Mouse (Mus musculus): ENCODE data around the gene Fam71e1. TPM values are rescaled to one million over a fixed set of nuclear protein-coding genes. Genes with fewer than 3 reads are reported as not detected.
A peak's percentile ranks its signal among the peaks of the same experiment; 100 is the strongest.

Gene Fam71e1
- polyA plus RNA-seq, 1 experiment from 2014 or later = 8.2 TPM

DNA sequence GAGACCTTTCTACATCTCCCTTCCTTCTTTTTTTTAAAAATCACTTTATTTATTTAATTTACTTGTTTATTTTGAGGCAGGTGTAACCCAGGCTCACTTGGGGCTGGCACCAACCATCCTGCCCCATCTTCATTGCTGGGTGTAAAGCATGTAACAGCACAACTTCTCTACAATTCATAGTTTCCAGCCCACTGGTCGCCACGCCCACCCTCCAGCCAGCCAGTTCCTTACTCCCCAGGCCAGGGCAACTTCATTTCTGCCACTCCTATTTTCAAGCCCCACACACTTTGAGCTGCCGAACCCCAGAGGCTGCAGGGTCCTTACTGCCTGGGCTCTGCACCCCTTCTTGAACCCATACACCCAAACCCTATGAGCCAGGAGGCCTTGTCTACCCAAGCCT is 24.6 kb downstream of the Fam71e1 start:
- H3K27ac ChIP-seq (ENCODE audit: low read length) = no peak overlapping the region
- H3K4me1 ChIP-seq (ENCODE audit: control insufficient read depth, insufficient read depth, low read length) = peaks cover 10% of the 10 kb centered on the region; the same call in 1 of the 2 replicates
- H3K4me3 ChIP-seq (replicated peaks; ENCODE audit: low read length) = no peak overlapping the region
- peaks cover 6% of the 10 kb centered on the region for H3K27me3 ChIP-seq (ENCODE audit: control insufficient read depth, insufficient read depth, low read length)
- no peak overlapping the region for H3K9ac ChIP-seq (ENCODE audit: low read length)
- 64% methylated on average over 3 of the region's 3 CpGs for WGBS
- no peaks in the 10 kb centered on the region for H3K9me3 ChIP-seq (replicated peaks; ENCODE audit: control insufficient read depth, low read length)
- ATAC-seq (ENCODE audit: insufficient read depth, low FRiP score) = no peak
- no peaks in the 10 kb centered on the region for H3K36me3 ChIP-seq (ENCODE audit: control insufficient read depth, insufficient read depth, low read length)
- H3K4me2 ChIP-seq (ENCODE audit: low read depth, low read length) = no peak overlapping the region

DNA sequence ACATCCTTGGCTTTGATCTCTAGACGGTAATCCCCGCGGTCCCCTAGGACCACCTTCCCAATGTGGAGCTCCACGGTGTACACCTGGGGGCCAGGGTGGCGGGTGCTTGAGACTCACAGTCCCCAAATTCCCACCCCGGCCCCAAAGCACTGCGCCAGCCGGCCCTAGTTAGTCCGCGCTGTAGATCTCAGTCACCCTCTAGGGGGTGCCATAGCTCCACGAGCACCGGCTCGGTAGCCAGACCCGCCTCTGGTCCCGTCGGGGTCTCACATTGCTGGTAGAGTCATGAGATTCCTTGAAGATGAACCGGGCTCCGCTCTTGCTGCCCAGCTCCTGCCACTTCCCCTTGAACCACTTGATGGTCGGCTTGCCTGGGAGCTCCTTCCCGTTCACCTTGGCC is 25.3 kb downstream of the Fam71e1 start:
- 3% methylated on average over 20 of the region's 20 CpGs for WGBS
- peak overlapping the region; percentile 46; the same call in 1 of the 2 replicates for H3K9ac ChIP-seq (ENCODE audit: low read length)
- peaks cover 10% of the 10 kb centered on the region; the same call in 1 of the 2 replicates for H3K4me1 ChIP-seq (ENCODE audit: control insufficient read depth, insufficient read depth, low read length)
- H3K27me3 ChIP-seq (ENCODE audit: control insufficient read depth, insufficient read depth, low read length) = peaks cover 6% of the 10 kb centered on the region
- H3K36me3 ChIP-seq (ENCODE audit: control insufficient read depth, insufficient read depth, low read length) = no peaks in the 10 kb centered on the region
- peak overlapping the region; percentile 13; the same call in 1 of the 2 replicates for H3K4me2 ChIP-seq (ENCODE audit: low read depth, low read length)
- H3K27ac ChIP-seq (ENCODE audit: low read length) = no peak overlapping the region
- H3K9me3 ChIP-seq (replicated peaks; ENCODE audit: control insufficient read depth, low read length) = no peaks in the 10 kb centered on the region
- ATAC-seq (ENCODE audit: insufficient read depth, low FRiP score) = 0 out of 2 replicates have a peak, but pooled peaks have one; percentile 9
- H3K4me3 ChIP-seq (replicated peaks; ENCODE audit: low read length) = peak overlapping the region; percentile 4

DNA sequence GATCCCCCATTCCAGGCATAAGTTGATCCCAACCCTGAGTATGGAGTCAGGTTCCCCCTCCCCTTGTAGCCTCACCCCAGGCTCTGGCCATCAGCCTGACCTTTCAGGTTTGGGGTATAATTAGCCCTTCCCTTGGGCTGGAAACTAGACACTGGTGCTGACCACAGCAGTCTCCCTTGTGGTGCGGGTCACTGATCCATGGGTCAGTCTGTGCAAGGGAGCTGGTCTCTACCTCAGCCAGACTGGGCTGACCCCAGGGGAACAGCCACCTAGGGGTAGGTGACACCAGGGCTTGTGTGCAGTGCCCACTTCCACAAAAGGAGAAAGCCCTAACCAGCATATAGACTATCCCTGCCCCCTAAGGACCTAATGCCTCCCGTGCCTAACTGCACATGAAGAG is 26.7 kb downstream of the Fam71e1 start:
- Histone ChIP-seq H3K4me3 (replicated peaks; ENCODE audit: low read length) (no peak overlapping the region), H3K36me3 (ENCODE audit: control insufficient read depth, insufficient read depth, low read length) (no peaks in the 10 kb centered on the region), H3K27ac (ENCODE audit: low read length) (no peak overlapping the region), H3K9me3 (replicated peaks; ENCODE audit: control insufficient read depth, low read length) (no peaks in the 10 kb centered on the region), H3K4me2 (ENCODE audit: low read depth, low read length) (no peak overlapping the region), H3K4me1 (ENCODE audit: control insufficient read depth, insufficient read depth, low read length) (peaks cover 10% of the 10 kb centered on the region; the same call in 1 of the 2 replicates), H3K27me3 (ENCODE audit: control insufficient read depth, insufficient read depth, low read length) (peaks cover 6% of the 10 kb centered on the region), H3K9ac (ENCODE audit: low read length) (no peak overlapping the region)
- 64% methylated on average over 2 of the region's 2 CpGs for WGBS
- no peak for ATAC-seq (ENCODE audit: insufficient read depth, low FRiP score)

DNA sequence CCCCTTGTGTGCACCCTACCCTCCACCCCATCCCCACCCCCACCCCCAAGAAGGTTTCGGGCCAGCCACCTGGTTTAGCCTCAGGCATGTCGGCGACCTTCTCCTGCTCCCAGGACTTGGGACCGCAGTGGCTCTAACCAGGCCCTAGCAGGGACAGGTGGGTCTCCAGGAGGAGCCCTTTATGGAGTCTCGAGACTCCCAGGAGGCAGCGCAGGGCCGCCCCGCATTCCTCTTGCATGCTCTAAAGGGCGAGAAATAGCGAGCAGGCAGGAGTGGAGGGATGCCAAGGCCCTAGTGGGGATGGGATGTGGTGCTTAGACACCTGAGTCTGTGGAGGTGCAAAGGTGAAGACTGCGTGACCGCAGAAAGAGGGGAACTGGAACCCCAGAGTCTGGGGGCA is 28.1 kb downstream of the Fam71e1 start, which contains the start of gene Mybpc2:
TSS of gene Mybpc2 (minus strand) at position 155 of the 400 bp plus-strand sequence.
- Histone ChIP-seq H3K4me1 (ENCODE audit: control insufficient read depth, insufficient read depth, low read length) (peaks cover 10% of the 10 kb centered on the region; the same call in 1 of the 2 replicates), H3K27ac (ENCODE audit: low read length) (no peak within 1 kb of the TSS), H3K9me3 (replicated peaks; ENCODE audit: control insufficient read depth, low read length) (no peaks in the 10 kb centered on the region), H3K27me3 (ENCODE audit: control insufficient read depth, insufficient read depth, low read length) (peaks cover 6% of the 10 kb centered on the region), H3K4me3 (replicated peaks; ENCODE audit: low read length) (peak within 1 kb of the TSS; percentile 16), H3K9ac (ENCODE audit: low read length) (peak within 1 kb of the TSS; percentile 37), H3K36me3 (ENCODE audit: control insufficient read depth, insufficient read depth, low read length) (no peaks in the 10 kb centered on the region), H3K4me2 (ENCODE audit: low read depth, low read length) (peak within 1 kb of the TSS; percentile 37)
- WGBS = 36% methylated on average over 12 of the region's 12 CpGs
- no peak for ATAC-seq (ENCODE audit: insufficient read depth, low FRiP score)

DNA sequence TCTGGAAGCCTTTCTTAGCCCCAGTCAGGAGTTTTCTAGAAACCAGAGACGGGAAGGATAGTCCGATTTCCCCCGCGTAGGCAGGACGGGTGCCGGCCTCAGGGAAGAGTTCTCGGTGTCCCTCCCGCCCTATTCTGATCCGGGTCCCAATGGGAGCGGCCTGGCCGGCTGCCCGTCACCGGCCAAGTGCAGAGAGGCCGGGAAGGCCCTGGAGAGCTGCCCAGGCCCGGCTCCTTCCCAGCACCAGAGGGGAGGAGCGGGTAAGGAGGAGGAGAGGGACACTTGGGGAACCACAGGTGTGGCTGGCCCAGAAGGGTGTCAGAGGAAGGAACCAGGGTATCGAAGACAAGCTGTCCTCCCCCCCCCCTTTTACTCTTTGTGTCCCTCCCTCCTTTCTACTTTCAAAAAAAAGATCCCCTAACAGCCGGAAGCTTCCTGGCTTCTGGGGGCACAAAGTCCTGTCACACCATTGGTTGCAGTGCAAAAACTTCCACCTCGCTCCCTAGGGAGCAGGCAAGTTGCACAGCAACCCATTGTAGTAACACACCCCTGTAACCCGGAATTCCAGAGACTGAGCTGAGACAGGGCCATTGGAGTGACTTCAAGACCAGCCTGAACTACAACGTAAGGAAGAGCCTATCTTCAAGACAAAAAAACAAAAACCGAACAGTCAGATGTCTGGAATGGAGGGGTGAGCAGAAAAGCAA is 28.9 kb downstream of the Fam71e1 start:
- Histone ChIP-seq H3K4me2 (ENCODE audit: low read depth, low read length) (peak overlapping the region; percentile 37), H3K4me1 (ENCODE audit: control insufficient read depth, insufficient read depth, low read length) (peaks cover 10% of the 10 kb centered on the region; the same call in 1 of the 2 replicates), H3K27ac (ENCODE audit: low read length) (no peak overlapping the region), H3K4me3 (replicated peaks; ENCODE audit: low read length) (peak overlapping the region; percentile 16), H3K27me3 (ENCODE audit: control insufficient read depth, insufficient read depth, low read length) (peaks cover 6% of the 10 kb centered on the region), H3K36me3 (ENCODE audit: control insufficient read depth, insufficient read depth, low read length) (no peaks in the 10 kb centered on the region), H3K9ac (ENCODE audit: low read length) (peak overlapping the region; percentile 37), H3K9me3 (replicated peaks; ENCODE audit: control insufficient read depth, low read length) (no peaks in the 10 kb centered on the region)
- WGBS = 16% methylated on average over 22 of the region's 22 CpGs
- peak; percentile 49; the same call in 1 of the 2 replicates for ATAC-seq (ENCODE audit: insufficient read depth, low FRiP score)

DNA sequence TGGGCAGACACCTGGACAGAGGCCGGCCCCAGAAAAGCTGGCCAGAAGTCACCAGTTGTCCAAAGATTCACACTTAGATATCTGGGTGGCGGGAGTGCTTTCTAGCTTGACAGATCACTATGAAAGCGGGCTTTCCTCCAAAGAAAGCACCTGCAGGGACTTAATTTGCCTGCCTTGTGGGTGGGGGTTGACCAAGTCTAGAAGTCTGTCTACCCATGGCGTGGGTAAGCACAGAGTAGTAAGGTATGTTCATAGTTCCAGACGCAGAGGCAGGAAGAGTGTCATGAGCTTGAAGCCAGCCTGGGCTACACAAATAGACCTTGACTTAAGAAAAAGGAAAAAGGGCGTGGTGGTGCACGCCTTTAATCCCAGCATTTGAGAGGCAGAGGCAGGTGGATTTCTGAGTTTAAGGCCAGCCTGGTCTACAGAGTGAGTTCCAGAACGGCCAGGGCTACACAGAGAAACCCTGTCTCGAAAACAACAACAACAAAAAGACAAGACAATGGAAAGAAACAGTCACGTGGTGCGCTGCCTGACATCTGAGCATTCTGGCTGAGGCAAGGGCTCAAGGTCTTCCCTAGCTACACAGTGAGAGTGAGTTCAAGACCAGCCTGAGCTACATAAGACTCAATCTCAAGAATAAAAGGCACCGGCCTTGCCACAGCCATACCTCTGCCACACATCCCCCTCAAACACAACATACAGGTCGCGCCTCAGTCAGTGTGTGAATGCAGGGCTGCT is 30.2 kb downstream of the Fam71e1 start:
- ATAC-seq (ENCODE audit: insufficient read depth, low FRiP score) = no peak
- H3K27me3 ChIP-seq (ENCODE audit: control insufficient read depth, insufficient read depth, low read length) = peaks cover 6% of the 10 kb centered on the region

DNA sequence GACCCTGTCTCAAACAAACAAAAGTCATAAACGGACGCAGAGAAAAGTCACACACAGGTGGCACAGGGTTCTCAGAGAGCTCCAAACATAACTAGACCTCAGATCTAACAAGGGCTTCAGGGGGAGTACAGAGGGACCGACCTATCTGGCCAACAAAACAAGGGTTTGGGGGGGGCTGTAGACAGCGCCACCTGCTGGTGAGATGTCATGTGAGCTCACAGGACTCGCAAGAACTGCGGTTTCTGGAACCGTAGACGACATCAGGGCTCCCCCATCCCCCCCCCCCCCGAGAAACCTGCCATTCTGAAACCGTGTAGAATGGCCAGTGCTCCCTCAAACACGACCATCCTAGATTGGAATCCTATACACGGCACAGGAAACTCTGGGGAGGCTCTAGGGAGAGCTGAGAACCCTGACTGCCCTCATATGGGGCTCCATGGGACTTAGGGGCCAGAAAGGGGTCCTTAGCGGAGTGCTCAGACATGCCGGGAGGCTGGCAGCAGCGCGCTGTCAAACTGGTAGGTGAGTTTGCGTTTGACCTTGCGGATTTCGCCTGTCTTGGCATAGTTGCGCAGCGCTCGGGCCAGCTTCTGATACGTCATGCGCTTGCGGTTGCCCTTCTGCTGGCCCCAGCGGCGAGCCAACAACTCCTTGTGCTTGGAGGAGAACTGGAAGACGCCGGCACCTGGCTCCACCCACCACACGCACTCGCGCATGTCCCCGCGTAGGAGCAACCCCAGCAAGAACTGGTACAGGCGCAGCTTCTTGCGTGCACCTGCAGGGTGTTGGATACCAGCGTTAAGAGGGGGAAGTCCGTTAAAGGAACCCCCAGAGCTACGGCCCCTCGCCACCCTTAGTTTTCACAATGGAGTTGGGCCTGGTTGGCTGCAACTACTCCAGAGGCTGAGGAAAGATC is 31.4 kb downstream of the Fam71e1 start:
- H3K36me3 ChIP-seq (ENCODE audit: control insufficient read depth, insufficient read depth, low read length) = no peaks in the 10 kb centered on the region; the same call in 1 of the 2 replicates
- H3K9me3 ChIP-seq (replicated peaks; ENCODE audit: control insufficient read depth, low read length) = no peaks in the 10 kb centered on the region
- peaks cover 10% of the 10 kb centered on the region; the same call in 1 of the 2 replicates for H3K4me1 ChIP-seq (ENCODE audit: control insufficient read depth, insufficient read depth, low read length)
- H3K4me2 ChIP-seq (ENCODE audit: low read depth, low read length) = peak overlapping the region; percentile 65
- 0 out of 2 replicates have a peak, but pooled peaks have one; percentile 9 for ATAC-seq (ENCODE audit: insufficient read depth, low FRiP score)
- no peaks in the 10 kb centered on the region; the same call in none of the 2 replicates for H3K27me3 ChIP-seq (ENCODE audit: control insufficient read depth, insufficient read depth, low read length)
- H3K27ac ChIP-seq (ENCODE audit: low read length) = no peak overlapping the region
- WGBS = 6% methylated on average over 40 of the region's 40 CpGs
- peak overlapping the region; percentile 48 for H3K9ac ChIP-seq (ENCODE audit: low read length)
- H3K4me3 ChIP-seq (replicated peaks; ENCODE audit: low read length) = peak overlapping the region; percentile 36

More for the DNA sequence above, 30.2 kb downstream of the Fam71e1 start:
- Histone ChIP-seq H3K9me3 (replicated peaks; ENCODE audit: control insufficient read depth, low read length) (no peaks in the 10 kb centered on the region), H3K36me3 (ENCODE audit: control insufficient read depth, insufficient read depth, low read length) (no peaks in the 10 kb centered on the region), H3K27ac (ENCODE audit: low read length) (no peak overlapping the region), H3K4me3 (replicated peaks; ENCODE audit: low read length) (no peak overlapping the region), H3K9ac (ENCODE audit: low read length) (no peak overlapping the region), H3K4me2 (ENCODE audit: low read depth, low read length) (no peak overlapping the region), H3K4me1 (ENCODE audit: control insufficient read depth, insufficient read depth, low read length) (peaks cover 10% of the 10 kb centered on the region; the same call in 1 of the 2 replicates)
- 87% methylated on average over 14 of the region's 14 CpGs for WGBS

DNA sequence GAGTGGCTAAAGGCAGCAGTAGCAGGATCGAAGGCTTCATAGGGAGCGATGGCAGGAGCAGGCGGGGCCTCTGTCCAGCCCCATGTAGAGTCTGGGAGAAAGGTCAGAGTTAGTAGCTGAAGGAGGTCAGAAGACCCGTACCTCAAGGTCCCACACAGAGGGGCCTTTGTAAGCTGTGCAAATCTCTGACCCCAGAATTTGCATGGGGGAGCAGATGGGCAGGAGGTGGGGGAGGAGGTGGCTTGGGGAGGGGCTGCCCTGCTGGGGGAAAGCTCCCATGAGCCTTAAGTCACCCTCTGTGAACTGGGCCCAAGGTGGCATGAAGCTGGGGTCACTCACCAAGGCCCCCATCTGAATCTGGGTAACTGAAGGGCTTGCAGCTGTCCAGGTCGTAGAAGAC is 33.1 kb downstream of the Fam71e1 start:
- peaks cover 4% of the 10 kb centered on the region; the same call in 1 of the 2 replicates for H3K36me3 ChIP-seq (ENCODE audit: control insufficient read depth, insufficient read depth, low read length)
- H3K9ac ChIP-seq (ENCODE audit: low read length) = no peak overlapping the region
- no peaks in the 10 kb centered on the region for H3K9me3 ChIP-seq (replicated peaks; ENCODE audit: control insufficient read depth, low read length)
- H3K4me2 ChIP-seq (ENCODE audit: low read depth, low read length) = no peak overlapping the region
- peaks cover 10% of the 10 kb centered on the region; the same call in 1 of the 2 replicates for H3K4me1 ChIP-seq (ENCODE audit: control insufficient read depth, insufficient read depth, low read length)
- ATAC-seq (ENCODE audit: insufficient read depth, low FRiP score) = no peak
- no peaks in the 10 kb centered on the region; the same call in 1 of the 2 replicates for H3K27me3 ChIP-seq (ENCODE audit: control insufficient read depth, insufficient read depth, low read length)
- no peak overlapping the region for H3K4me3 ChIP-seq (replicated peaks; ENCODE audit: low read length)
- no peak overlapping the region for H3K27ac ChIP-seq (ENCODE audit: low read length)
- 71% methylated on average over 5 of the region's 5 CpGs for WGBS

Data from stomach, embryonic 16.5 days (tissue).